Mouse (Mus musculus): ENCODE results near the gene Hdac8. TPM values are rescaled to one million over a fixed set of nuclear protein-coding genes. Genes with fewer than 3 reads are reported as not detected.

The Hdac8 gene
- polyA plus RNA-seq, 2 experiments, result 2.7 to 16.1 TPM

DNA sequence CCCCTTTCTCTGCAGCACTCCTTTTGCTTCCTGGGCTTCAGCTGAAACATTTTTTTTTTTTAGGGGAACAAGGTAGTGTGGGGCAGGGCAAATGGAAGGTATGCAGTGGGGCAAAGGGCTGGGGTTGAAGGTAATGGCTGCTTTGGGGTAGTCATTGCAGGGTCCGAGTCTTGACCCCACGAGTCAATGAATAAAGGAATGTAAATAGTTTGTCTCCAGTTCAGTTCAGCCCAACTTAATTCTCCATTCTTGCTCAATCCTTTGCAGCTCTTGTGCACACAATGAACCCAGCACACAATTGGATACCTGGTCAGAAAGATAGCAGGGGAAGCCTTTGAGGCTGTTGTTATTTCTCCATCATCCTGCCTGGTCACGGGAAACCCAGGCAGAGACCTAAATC, 194.0 kb downstream of the Hdac8 start:
- ATAC-seq (ENCODE audit: low FRiP score, low read depth) (no peak), DNase-seq (ENCODE audit: low spot score) (no peak)
- no peak for TF ChIP-seq POLR2A (IDR thresholded peaks at IDR 0.05; ENCODE audit: borderline replicate concordance, extremely low read depth, insufficient read depth, insufficient read length)
- Histone ChIP-seq H3K27me3 (ENCODE audit: control insufficient read depth, insufficient read depth, low read length) (no peaks in the 10 kb centered on the region; the same call in 1 of the 2 replicates), H3K9ac (ENCODE audit: low read depth, low read length, severe bottlenecking) (no peak overlapping the region), H3K27ac (replicated peaks; ENCODE audit: low read depth, low read length) (no peak overlapping the region), H3K4me3 (replicated peaks; ENCODE audit: low read length) (no peak overlapping the region), H3K9me3 (ENCODE audit: control insufficient read depth, low read length) (no peaks in the 10 kb centered on the region), H3K4me1 (ENCODE audit: control insufficient read depth, insufficient read depth, low read length) (0 out of 2 replicates have a peak, but pooled peaks cover 3% of the 10 kb centered on the region), H3K4me2 (replicated peaks; ENCODE audit: low read depth, low read length, severe bottlenecking) (no peak overlapping the region), H3K36me3 (ENCODE audit: control insufficient read depth, insufficient read depth, low read length) (no peaks in the 10 kb centered on the region)
- 79% methylated on average over 3 of the region's 3 CpGs for WGBS

- no peak overlapping the region for H3K4me3 ChIP-seq (replicated peaks; ENCODE audit: low read length)
- no peaks in the 10 kb centered on the region for H3K36me3 ChIP-seq (ENCODE audit: control insufficient read depth, insufficient read depth, low read length)
- no peak for TF ChIP-seq POLR2A (IDR thresholded peaks at IDR 0.05; ENCODE audit: borderline replicate concordance, extremely low read depth, insufficient read depth, insufficient read length)
- no peaks in the 10 kb centered on the region; the same call in 1 of the 2 replicates for H3K27me3 ChIP-seq (ENCODE audit: control insufficient read depth, insufficient read depth, low read length)
- ATAC-seq (ENCODE audit: low FRiP score, low read depth), result no peak
- H3K27ac ChIP-seq (replicated peaks; ENCODE audit: low read depth, low read length), result no peak overlapping the region
- no peak overlapping the region for H3K9ac ChIP-seq (ENCODE audit: low read depth, low read length, severe bottlenecking)
- 0 out of 2 replicates have a peak, but pooled peaks cover 3% of the 10 kb centered on the region for H3K4me1 ChIP-seq (ENCODE audit: control insufficient read depth, insufficient read depth, low read length)
- 38% methylated on average over 5 of the region's 5 CpGs for WGBS
- DNase-seq (ENCODE audit: low spot score), result no peak
- no peak overlapping the region for H3K4me2 ChIP-seq (replicated peaks; ENCODE audit: low read depth, low read length, severe bottlenecking)
- no peaks in the 10 kb centered on the region for H3K9me3 ChIP-seq (ENCODE audit: control insufficient read depth, low read length)
These were observed 197.6 kb downstream of the Hdac8 start for GRCm38 (mm10) chrX:102307511-102307910.

DNA sequence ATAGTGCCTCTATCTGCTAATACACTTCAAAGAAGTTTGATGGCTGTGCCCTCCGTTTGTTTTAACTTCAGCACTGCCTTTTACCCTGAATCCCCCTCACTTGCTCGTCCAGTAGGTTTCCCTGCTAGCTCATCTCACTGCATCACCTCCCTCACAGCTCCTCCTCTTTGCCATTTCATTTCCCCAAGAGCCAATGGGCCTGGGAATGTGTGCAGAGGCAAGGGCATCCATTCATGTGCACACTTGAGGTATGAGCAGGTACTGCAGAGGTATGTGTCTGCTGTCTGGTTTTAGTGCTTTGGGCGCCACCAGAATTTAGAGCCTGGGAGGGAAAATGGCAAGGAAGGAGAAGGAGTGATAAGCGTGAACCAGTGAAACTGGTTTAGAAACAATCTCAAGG, 199.4 kb downstream of the Hdac8 start:
- no peak overlapping the region for H3K27ac ChIP-seq (replicated peaks; ENCODE audit: low read depth, low read length)
- no peak overlapping the region for H3K9ac ChIP-seq (ENCODE audit: low read depth, low read length, severe bottlenecking)
- H3K36me3 ChIP-seq (ENCODE audit: control insufficient read depth, insufficient read depth, low read length), result no peaks in the 10 kb centered on the region
- H3K4me2 ChIP-seq (replicated peaks; ENCODE audit: low read depth, low read length, severe bottlenecking), result no peak overlapping the region
- no peak for TF ChIP-seq POLR2A (IDR thresholded peaks at IDR 0.05; ENCODE audit: borderline replicate concordance, extremely low read depth, insufficient read depth, insufficient read length)
- 0 out of 2 replicates have a peak, but pooled peaks cover 3% of the 10 kb centered on the region for H3K4me1 ChIP-seq (ENCODE audit: control insufficient read depth, insufficient read depth, low read length)
- no peak overlapping the region for H3K4me3 ChIP-seq (replicated peaks; ENCODE audit: low read length)
- DNase-seq (ENCODE audit: low spot score), result no peak
- no peaks in the 10 kb centered on the region; the same call in 1 of the 2 replicates for H3K27me3 ChIP-seq (ENCODE audit: control insufficient read depth, insufficient read depth, low read length)
- no peak for ATAC-seq (ENCODE audit: low FRiP score, low read depth)
- no peaks in the 10 kb centered on the region for H3K9me3 ChIP-seq (ENCODE audit: control insufficient read depth, low read length)
- WGBS, result 67% methylated on average over 4 of the region's 4 CpGs

DNA sequence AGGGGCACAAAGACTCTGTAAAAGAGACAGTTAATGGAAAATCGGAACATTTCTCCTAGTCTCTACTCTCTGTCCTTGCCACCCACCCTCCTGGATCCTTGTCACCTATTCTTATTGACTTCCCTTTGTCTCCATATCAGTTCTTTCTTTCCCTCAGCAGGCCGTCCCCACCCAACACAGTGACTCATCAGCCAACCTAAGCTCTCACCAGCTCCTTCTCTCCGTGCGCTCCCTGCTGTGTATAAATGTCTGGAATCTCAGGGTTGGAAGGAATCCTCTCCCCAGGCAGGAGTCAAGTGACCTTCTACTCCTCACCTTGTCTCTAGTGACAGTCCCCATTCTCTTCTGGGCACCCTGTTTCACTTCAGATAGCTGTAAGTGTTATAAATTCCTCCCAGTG, 200.2 kb downstream of the Hdac8 start:
- Histone ChIP-seq H3K4me1 (ENCODE audit: control insufficient read depth, insufficient read depth, low read length) (0 out of 2 replicates have a peak, but pooled peaks cover 3% of the 10 kb centered on the region), H3K9me3 (ENCODE audit: control insufficient read depth, low read length) (no peaks in the 10 kb centered on the region), H3K27ac (replicated peaks; ENCODE audit: low read depth, low read length) (no peak overlapping the region), H3K27me3 (ENCODE audit: control insufficient read depth, insufficient read depth, low read length) (no peaks in the 10 kb centered on the region; the same call in 1 of the 2 replicates), H3K9ac (ENCODE audit: low read depth, low read length, severe bottlenecking) (no peak overlapping the region), H3K4me2 (replicated peaks; ENCODE audit: low read depth, low read length, severe bottlenecking) (no peak overlapping the region), H3K36me3 (ENCODE audit: control insufficient read depth, insufficient read depth, low read length) (no peaks in the 10 kb centered on the region), H3K4me3 (replicated peaks; ENCODE audit: low read length) (no peak overlapping the region)
- no peak for ATAC-seq (ENCODE audit: low FRiP score, low read depth)
- no peak for TF ChIP-seq POLR2A (IDR thresholded peaks at IDR 0.05; ENCODE audit: borderline replicate concordance, extremely low read depth, insufficient read depth, insufficient read length)
- whole genome bisulfite sequencing, result 88% methylated on average over 4 of the region's 4 CpGs
- DNase-seq (ENCODE audit: low spot score), result no peak

DNA sequence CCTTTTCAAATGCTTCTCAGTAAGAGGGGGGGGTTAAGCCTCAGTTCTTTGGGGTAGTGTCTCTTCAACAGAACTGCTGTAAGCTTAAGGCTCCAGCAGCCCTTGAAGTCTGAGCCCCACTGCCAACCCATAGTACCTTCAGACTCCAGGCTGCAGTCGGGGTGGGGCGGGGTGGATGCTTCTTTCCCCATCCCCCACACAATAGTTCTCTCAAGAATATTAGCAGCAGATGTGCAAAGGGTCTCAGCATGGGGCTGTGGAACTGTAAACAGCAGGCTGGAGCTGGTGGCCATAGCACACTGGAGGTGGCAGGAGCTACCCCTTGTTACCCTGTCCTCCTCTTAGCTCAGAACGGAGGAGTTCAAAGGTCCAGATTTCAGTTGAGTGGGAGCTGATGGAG, 202.7 kb downstream of the Hdac8 start:
- no peak overlapping the region for H3K9ac ChIP-seq (ENCODE audit: low read depth, low read length, severe bottlenecking)
- ATAC-seq (ENCODE audit: low FRiP score, low read depth) (no peak), DNase-seq (ENCODE audit: low spot score) (no peak)
- H3K27me3 ChIP-seq (ENCODE audit: control insufficient read depth, insufficient read depth, low read length), result no peaks in the 10 kb centered on the region
- H3K36me3 ChIP-seq (ENCODE audit: control insufficient read depth, insufficient read depth, low read length), result no peaks in the 10 kb centered on the region
- 27% methylated on average over 3 of the region's 3 CpGs for WGBS
- no peak overlapping the region for H3K4me3 ChIP-seq (replicated peaks; ENCODE audit: low read length)
- no peaks in the 10 kb centered on the region for H3K4me1 ChIP-seq (ENCODE audit: control insufficient read depth, insufficient read depth, low read length)
- H3K9me3 ChIP-seq (ENCODE audit: control insufficient read depth, low read length), result no peaks in the 10 kb centered on the region
- no peak overlapping the region for H3K4me2 ChIP-seq (replicated peaks; ENCODE audit: low read depth, low read length, severe bottlenecking)
- TF ChIP-seq POLR2A (IDR thresholded peaks at IDR 0.05; ENCODE audit: borderline replicate concordance, extremely low read depth, insufficient read depth, insufficient read length), result no peak
- no peak overlapping the region for H3K27ac ChIP-seq (replicated peaks; ENCODE audit: low read depth, low read length)

DNA sequence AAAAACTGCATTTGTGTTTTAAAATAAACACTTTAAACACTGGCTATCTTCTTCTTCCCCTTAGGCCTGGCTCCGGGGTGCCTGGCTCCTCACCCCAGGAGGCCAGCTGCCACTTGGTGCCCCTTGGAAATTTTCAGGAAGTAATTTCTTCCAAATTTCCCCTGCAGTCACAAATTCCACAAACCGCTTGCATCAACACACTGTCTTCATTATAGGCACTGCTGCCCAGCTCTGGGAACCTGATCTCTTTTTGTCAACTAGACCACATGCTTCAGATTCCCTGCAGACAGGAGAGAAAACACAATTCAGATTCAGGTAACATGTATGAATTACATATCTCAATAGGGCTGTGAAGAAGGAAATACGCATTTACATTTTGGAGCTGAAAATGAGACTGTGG, 220.3 kb downstream of the Hdac8 start:
- DNase-seq (ENCODE audit: low spot score) (no peak), ATAC-seq (ENCODE audit: low FRiP score, low read depth) (no peak)
- 50% methylated on average over 3 of the region's 3 CpGs for WGBS
- 0 out of 2 replicates have a peak overlapping the region, but pooled peaks have one; percentile 8 for H3K27ac ChIP-seq (replicated peaks; ENCODE audit: low read depth, low read length)
- no peak for TF ChIP-seq POLR2A (IDR thresholded peaks at IDR 0.05; ENCODE audit: borderline replicate concordance, extremely low read depth, insufficient read depth, insufficient read length)
- H3K4me3 ChIP-seq (replicated peaks; ENCODE audit: low read length), result no peak overlapping the region
- no peaks in the 10 kb centered on the region for H3K9me3 ChIP-seq (ENCODE audit: control insufficient read depth, low read length)
- no peaks in the 10 kb centered on the region for H3K4me1 ChIP-seq (ENCODE audit: control insufficient read depth, insufficient read depth, low read length)
- no peak overlapping the region for H3K4me2 ChIP-seq (replicated peaks; ENCODE audit: low read depth, low read length, severe bottlenecking)
- no peak overlapping the region for H3K9ac ChIP-seq (ENCODE audit: low read depth, low read length, severe bottlenecking)
- H3K27me3 ChIP-seq (ENCODE audit: control insufficient read depth, insufficient read depth, low read length), result no peaks in the 10 kb centered on the region
- H3K36me3 ChIP-seq (ENCODE audit: control insufficient read depth, insufficient read depth, low read length), result no peaks in the 10 kb centered on the region
